Mouse (Mus musculus) heart, adult 2 months (tissue): ENCODE measurements around the gene Gtpbp6. TPM values are rescaled to one million over a fixed set of nuclear protein-coding genes. Genes with fewer than 3 reads are reported as not detected.
"Not testable (repeated sequence)": the region's sequence is repeated elsewhere in the genome, so short reads cannot be mapped to it uniquely, and the experiment has no call there.

Experiments
- DNase-seq, 2 experiments: peaks; one replicate each; pipeline ENCODE4 v3.0.0; 2021
- H3K27ac ChIP-seq: fragments of 200-600 bp; 2 replicates; pipeline ENCODE4 v1.8.1; 2022
- H3K27me3 ChIP-seq: fragments of 200-500 bp; 2 replicates; pipeline ENCODE4 v1.6.1; 2012; ENCODE audit warnings: mild to moderate bottlenecking, low read length, inconsistent platforms, mixed read lengths; ENCODE audit not compliant: control insufficient read depth, insufficient read depth
- H3K36me3 ChIP-seq: fragments of 200-500 bp; 2 replicates; pipeline ENCODE4 v1.6.1; 2012; ENCODE audit warnings: low read length, inconsistent platforms; ENCODE audit not compliant: control insufficient read depth, insufficient read depth
- H3K4me1 ChIP-seq: fragments of 200-500 bp; 2 replicates; pipeline ENCODE4 v1.6.1; 2011; ENCODE audit warnings: low read length; ENCODE audit not compliant: control insufficient read depth, insufficient read depth
- H3K4me3 ChIP-seq: fragments of 200-600 bp; 2 replicates; pipeline ENCODE4 v1.8.1; 2022
- H3K79me2 ChIP-seq: fragments of 200-500 bp; replicated peaks from 2 replicates; pipeline ENCODE4 v1.6.1; 2012; ENCODE audit warnings: mild to moderate bottlenecking, inconsistent platforms, low read length, moderate library complexity, mixed read lengths; ENCODE audit not compliant: control insufficient read depth, insufficient read depth
- H3K9ac ChIP-seq: fragments of 200-500 bp; 2 replicates; pipeline ENCODE4 v1.6.1; 2012; ENCODE audit warnings: low read depth, mild to moderate bottlenecking, control low read depth, inconsistent platforms, low read length, mixed read lengths
- CTCF ChIP-seq: fragments of 200-600 bp; IDR thresholded peaks from 2 replicates; pipeline ENCODE4 v1.8.1; 2022; ENCODE audit warnings: antibody characterized with exemption, mild to moderate bottlenecking, moderate library complexity
- EP300 ChIP-seq: fragments of 200-500 bp; IDR thresholded peaks from 2 replicates; pipeline ENCODE4 v1.6.1; 2011; ENCODE audit warnings: low read depth, low read length, control low read depth; ENCODE audit not compliant: insufficient read depth
- POLR2A ChIP-seq: fragments of 200-500 bp; IDR thresholded peaks from 2 replicates; pipeline ENCODE4 v1.6.1; 2011; ENCODE audit warnings: mild to moderate bottlenecking, low read depth, low read length, control low read depth; ENCODE audit not compliant: insufficient read depth
- WGBS: fragments of 180-500 bp; shearing (Covaris S2); methylation state at CpG from one replicate; pipeline ENCODE4 v1.1.7; 2018; 5-methylcytosine and 5-hydroxymethylcytosine counted together
- intact Hi-C: fragments of 180-260 bp; cut with DNase I; formaldehyde crosslinking; loops from one replicate; pipeline ENCODE4 v1.15.1; 2025
- polyA plus RNA-seq: library from polyadenylated mRNA; depleted of rRNA; stranded (reverse); fragments of >200 nt; gene quantifications from 2 replicates; pipeline ENCODE4 v1.2.3, GENCODE M21; 2012
- total RNA-seq, 2 experiments: library from RNA; stranded (reverse); gene quantifications; 2 replicates each; pipeline ENCODE4 v1.2.3; 2021

Gene Gtpbp6
- total and polyA plus RNA-seq, 3 experiments = 26.0 to 36.6 (median 27.3) TPM

DNA sequence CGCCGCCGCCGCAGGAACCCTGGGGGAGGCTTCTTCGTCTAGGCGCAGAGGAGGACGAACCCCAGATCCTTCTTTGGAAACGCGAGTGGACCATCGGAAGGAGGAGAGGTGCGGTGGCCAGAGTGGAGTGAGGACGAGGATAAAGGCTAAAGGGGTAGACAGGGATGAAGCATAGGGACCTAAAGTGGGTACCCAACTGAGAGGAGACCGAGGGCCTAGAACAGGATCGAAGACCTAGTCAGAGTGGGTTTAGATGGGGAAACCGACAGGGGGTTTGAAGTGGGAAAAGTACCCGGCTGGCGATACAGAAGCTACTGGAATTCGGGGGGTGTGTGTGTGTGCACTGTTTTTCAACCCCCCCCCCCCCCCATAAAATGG lies 28.1 kb upstream of the Gtpbp6 start:
- DNase-seq = no peak
- H3K27me3 ChIP-seq = no peaks in the 10 kb centered on the region
- intact Hi-C loops = loop anchor here (10.0 kb wide), 3 partner anchors 81 to 581 kb away; partner anchors contain the start of genes Crlf2 and Zfp932
- H3K36me3 ChIP-seq = no peaks in the 10 kb centered on the region; the same call in 1 of the 2 replicates
- peak overlapping the region; percentile 92 for H3K27ac ChIP-seq
- TF ChIP-seq POLR2A (no peak), EP300 (no peak), CTCF (no peak)
- H3K79me2 ChIP-seq = peaks cover 4% of the 10 kb centered on the region
- H3K4me3 ChIP-seq = peak overlapping the region; percentile 84
- peak overlapping the region; percentile 71 for H3K9ac ChIP-seq
- 2% methylated on average over 18 of the region's 18 CpGs for WGBS
- H3K4me1 ChIP-seq = no peaks in the 10 kb centered on the region; the same call in 1 of the 2 replicates

DNA sequence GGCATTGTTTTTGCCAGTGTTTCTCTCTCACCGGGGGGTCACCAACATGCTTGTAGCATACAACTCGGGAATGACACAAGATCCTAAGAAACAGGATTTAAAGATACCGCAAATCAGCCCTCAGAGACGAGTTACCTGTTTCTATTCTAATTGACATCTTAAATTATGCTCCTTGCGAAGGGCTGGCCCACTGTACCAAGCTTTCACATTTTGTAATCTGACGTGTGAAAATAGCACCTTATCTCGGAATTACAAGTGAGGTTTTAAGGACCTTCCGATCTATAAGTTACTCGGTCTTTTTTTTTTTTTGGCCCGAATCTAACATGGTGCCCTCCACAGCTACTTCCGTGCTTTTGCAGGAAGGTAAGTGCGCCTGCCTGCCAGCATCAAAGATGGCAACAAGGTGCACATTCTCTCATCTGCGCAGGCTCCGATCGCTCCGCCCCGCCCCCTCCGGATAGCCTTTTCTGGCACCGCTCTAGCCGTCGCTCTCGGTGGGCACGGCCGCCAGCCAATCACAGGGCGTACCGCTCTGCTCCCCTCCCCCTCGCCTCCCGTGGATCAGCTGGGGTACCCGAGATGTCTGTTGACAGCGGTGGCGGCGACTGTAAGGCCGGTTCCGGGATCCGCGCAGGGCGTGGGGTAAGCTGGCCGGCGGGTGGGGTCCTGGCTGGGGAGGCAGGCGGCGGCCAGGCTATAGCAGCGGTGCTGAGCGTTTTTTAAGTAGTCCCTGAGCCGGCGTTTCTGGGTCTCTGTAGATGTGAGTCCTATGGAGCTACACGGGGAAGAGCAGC lies 27.5 kb upstream of the Gtpbp6 start, which contains the start of gene Chfr:
TSS of gene Chfr (plus strand) at position 550 of the 794 bp plus-strand sequence.
- 3% methylated on average over 46 of the region's 46 CpGs for WGBS
- Histone ChIP-seq H3K36me3 (no peaks in the 10 kb centered on the region; the same call in 1 of the 2 replicates), H3K4me1 (no peaks in the 10 kb centered on the region; the same call in 1 of the 2 replicates), H3K4me3 (peak within 1 kb of the TSS; percentile 84), H3K79me2 (peaks cover 4% of the 10 kb centered on the region), H3K9ac (peak within 1 kb of the TSS; percentile 71), H3K27ac (peak within 1 kb of the TSS; percentile 92), H3K27me3 (no peaks in the 10 kb centered on the region)
- TF ChIP-seq CTCF (peak; percentile 28), POLR2A (peak; percentile 73), EP300 (no peak)
- intact Hi-C loops = loop anchor here (1.0 to 10.0 kb wide), 5 partner anchors 28 to 581 kb away; partner anchors contain the start of genes Crlf2, Golga3 and Zfp932
- DNase-seq = peak; percentile 98 to 99

DNA sequence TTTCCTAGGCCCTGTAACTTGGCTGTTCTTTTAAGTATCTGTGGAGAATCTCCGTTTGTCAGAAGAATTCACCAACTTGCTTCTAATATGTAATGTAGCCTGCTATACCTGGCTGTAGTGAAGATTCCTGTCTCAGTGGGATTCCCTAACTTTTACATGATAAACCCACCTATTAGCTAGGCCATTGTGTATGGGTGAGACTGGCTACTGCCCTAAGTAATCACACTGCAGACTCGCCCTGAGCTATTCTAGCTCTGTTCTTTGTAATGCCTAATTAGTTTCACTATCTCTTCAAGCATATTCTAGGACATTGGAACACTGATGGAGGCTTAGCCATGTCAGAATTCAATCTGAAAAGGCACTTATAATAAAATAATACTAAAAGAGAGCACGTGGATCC lies 14.4 kb upstream of the Gtpbp6 start:
- H3K4me1 ChIP-seq, intact Hi-C loops, H3K36me3 ChIP-seq, H3K9ac ChIP-seq, H3K27ac ChIP-seq, H3K79me2 ChIP-seq, H3K27me3 ChIP-seq, DNase-seq, H3K4me3 ChIP-seq: not testable (repeated sequence)
- 83% methylated on average over 3 of the region's 3 CpGs for WGBS

DNA sequence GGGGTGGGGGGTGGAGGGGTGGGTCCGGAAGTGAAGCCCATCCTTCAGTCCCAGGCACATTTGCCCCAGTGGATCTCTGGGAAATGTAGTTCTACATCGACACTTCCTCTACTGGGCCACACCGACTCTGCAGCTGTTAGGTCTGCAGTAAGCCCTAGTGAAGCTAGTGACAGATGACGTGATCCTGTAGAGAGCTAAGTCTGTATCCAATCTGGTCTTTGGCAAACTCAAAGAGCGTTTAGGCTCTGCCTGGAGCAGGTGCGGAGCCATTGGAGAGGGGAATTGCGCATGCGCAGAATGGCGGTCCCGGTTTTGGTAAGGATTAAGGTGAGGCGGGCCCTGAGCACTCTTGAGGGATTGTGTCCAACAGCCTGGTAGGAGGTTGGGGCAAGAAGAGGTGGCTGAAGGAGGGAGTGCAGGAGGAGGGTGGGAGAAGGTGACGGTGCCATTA lies 2.0 kb upstream of the Gtpbp6 start, which contains the start of gene Zfp605:
TSS of gene Zfp605 (plus strand) at position 102 of the 451 bp plus-strand sequence.
- no peaks in the 10 kb centered on the region for H3K36me3 ChIP-seq
- WGBS = under 1% methylated on average over 12 of the region's 12 CpGs
- peak within 1 kb of the TSS; percentile 95 for H3K4me3 ChIP-seq
- intact Hi-C loops = loop anchor here (10.0 kb wide), 1 partner anchor 185 kb away; the partner anchor contains the start of gene Gm15446
- peak within 1 kb of the TSS; percentile 82 for H3K27ac ChIP-seq
- no peaks in the 10 kb centered on the region for H3K27me3 ChIP-seq
- no peaks in the 10 kb centered on the region for H3K4me1 ChIP-seq
- no peaks in the 10 kb centered on the region for H3K79me2 ChIP-seq
- peak; percentile 90 for DNase-seq
- H3K9ac ChIP-seq = peak within 1 kb of the TSS; percentile 55
- TF ChIP-seq EP300 = 0 out of 2 replicates have a peak, but pooled peaks have one; percentile 44
- 0 out of 2 replicates have a peak, but pooled peaks have one; percentile 7 for TF ChIP-seq CTCF
- TF ChIP-seq POLR2A = peak; percentile 31

DNA sequence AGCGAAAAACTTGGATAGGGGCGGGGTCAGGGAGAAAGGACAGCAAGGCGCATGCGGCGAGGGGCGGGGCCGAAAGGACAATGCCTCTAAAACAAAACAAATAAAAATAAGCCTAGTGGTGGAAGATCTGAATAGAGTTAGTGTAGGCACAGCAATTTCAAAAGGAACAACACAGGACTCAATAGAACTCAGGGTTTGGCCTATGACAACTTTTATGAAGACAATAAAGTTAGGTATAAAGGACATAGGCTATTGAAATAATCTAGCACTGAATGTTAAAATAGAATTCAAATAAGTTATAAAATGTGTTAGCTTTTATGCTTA lies 270 bp upstream of the Gtpbp6 start:
- H3K4me3 ChIP-seq = peak overlapping the region; percentile 98
- intact Hi-C loops = loop anchor here (10.0 kb wide), 1 partner anchor 183 kb away; the partner anchor contains the start of gene Gm15446

More for the DNA sequence above, 270 bp upstream of the Gtpbp6 start:
- H3K27me3 ChIP-seq = no peaks in the 10 kb centered on the region
- peak overlapping the region; percentile 96 for H3K27ac ChIP-seq
- H3K79me2 ChIP-seq = no peaks in the 10 kb centered on the region
- TF ChIP-seq EP300 (no peak), CTCF (peak; percentile 59)
- no peaks in the 10 kb centered on the region for H3K36me3 ChIP-seq
- H3K9ac ChIP-seq = no peak overlapping the region
- DNase-seq = no peak
- no peaks in the 10 kb centered on the region for H3K4me1 ChIP-seq
- 0% methylated on average over 7 of the region's 7 CpGs for WGBS
